Mouse (Mus musculus) kidney, adult 2 months (tissue): ENCODE results near the gene Grip1. TPM values are rescaled to one million over a fixed set of nuclear protein-coding genes. Genes with fewer than 3 reads are reported as not detected.

ENCODE experiments used
- DNase-seq: peaks from one replicate; pipeline ENCODE4 v3.0.0; 2021
- H3K27ac ChIP-seq: fragments of 200-500 bp; 2 replicates; pipeline ENCODE4 v1.5.1; 2012; ENCODE audit warnings: low read depth, low read length, control low read depth, inconsistent platforms; ENCODE audit not compliant: insufficient read depth
- H3K27me3 ChIP-seq: fragments of 200-500 bp; replicated peaks from 2 replicates; pipeline ENCODE4 v1.6.1; 2012; ENCODE audit warnings: mild to moderate bottlenecking, moderate library complexity, low read length, inconsistent platforms; ENCODE audit not compliant: control insufficient read depth, insufficient read depth
- H3K36me3 ChIP-seq: fragments of 200-500 bp; 2 replicates; pipeline ENCODE4 v1.6.1; 2012; ENCODE audit warnings: mild to moderate bottlenecking, moderate library complexity, low read length, inconsistent platforms; ENCODE audit not compliant: control insufficient read depth, insufficient read depth
- H3K4me1 ChIP-seq: fragments of 200-500 bp; 2 replicates; pipeline ENCODE4 v1.6.1; 2011; ENCODE audit warnings: low read length; ENCODE audit not compliant: control insufficient read depth, insufficient read depth
- H3K4me3 ChIP-seq: fragments of 200-500 bp; 2 replicates; pipeline ENCODE4 v1.5.1; 2011; ENCODE audit warnings: mild to moderate bottlenecking, low read depth, low read length, control low read depth; ENCODE audit not compliant: insufficient read depth
- CTCF ChIP-seq: fragments of 200-500 bp; conservative IDR thresholded peaks from 2 replicates; pipeline ENCODE4 v1.5.1; 2011; ENCODE audit warnings: low read depth, mild to moderate bottlenecking, control low read depth, low read length, moderate library complexity, mixed read lengths; ENCODE audit not compliant: insufficient read depth, insufficient read length
- POLR2A ChIP-seq: fragments of 200-500 bp; IDR thresholded peaks from one replicate; pipeline ENCODE4 v1.6.1; 2011; ENCODE audit warnings: low read depth, low read length, control low read depth
- WGBS: fragments of 180-500 bp; shearing (Covaris S2); methylation state at CpG from one replicate; pipeline ENCODE4 v1.1.7; 2018; 5-methylcytosine and 5-hydroxymethylcytosine counted together
- polyA plus RNA-seq: library from polyadenylated mRNA; depleted of rRNA; stranded (reverse); fragments of >200 nt; gene quantifications from 2 replicates; pipeline ENCODE4 v1.2.3, GENCODE M21; 2012

Grip1 gene
- polyA plus RNA-seq, 1 experiment, result 2.7 TPM

GRCm38 (mm10) chr10:119483766-119484165, 30.1 kb downstream of the Grip1 start:
- no peak for DNase-seq
- Histone ChIP-seq H3K36me3 (no peaks in the 10 kb centered on the region), H3K27ac (no peak overlapping the region), H3K4me1 (no peaks in the 10 kb centered on the region), H3K27me3 (no peaks in the 10 kb centered on the region), H3K4me3 (no peak overlapping the region)
- TF ChIP-seq POLR2A (no peak), CTCF (no peak)
- WGBS, result 42% methylated on average over 6 of the region's 6 CpGs

- H3K36me3 ChIP-seq, result no peaks in the 10 kb centered on the region
- no peak overlapping the region for H3K4me3 ChIP-seq
- H3K27ac ChIP-seq, result no peak overlapping the region
- TF ChIP-seq POLR2A (no peak), CTCF (no peak)
- 66% methylated on average over 7 of the region's 7 CpGs for WGBS
- H3K4me1 ChIP-seq, result no peaks in the 10 kb centered on the region
- H3K27me3 ChIP-seq, result no peaks in the 10 kb centered on the region
- no peak for DNase-seq
Observed at GRCm38 (mm10) chr10:119486936-119487335, 33.3 kb downstream of the Grip1 start.

- no peak for TF ChIP-seq POLR2A
- no peak for TF ChIP-seq CTCF
- Histone ChIP-seq H3K4me3 (no peak overlapping the region), H3K27ac (no peak overlapping the region), H3K36me3 (no peaks in the 10 kb centered on the region), H3K4me1 (no peaks in the 10 kb centered on the region), H3K27me3 (no peaks in the 10 kb centered on the region)
- DNase-seq, result no peak
- WGBS, result 93% methylated on average over 18 of the region's 18 CpGs
Observed at GRCm38 (mm10) chr10:119490831-119491230, 37.2 kb downstream of the Grip1 start.

- no peak for TF ChIP-seq POLR2A
- no peak for TF ChIP-seq CTCF
Observed at GRCm38 (mm10) chr10:119495317-119495716, 41.7 kb downstream of the Grip1 start.

GRCm38 (mm10) chr10:119496221-119496620, 42.6 kb downstream of the Grip1 start:
- no peaks in the 10 kb centered on the region for H3K4me1 ChIP-seq
- no peak for TF ChIP-seq POLR2A
- TF ChIP-seq CTCF, result no peak

More at GRCm38 (mm10) chr10:119495317-119495716, 41.7 kb downstream of the Grip1 start:
- Histone ChIP-seq H3K36me3 (no peaks in the 10 kb centered on the region), H3K27me3 (no peaks in the 10 kb centered on the region), H3K27ac (no peak overlapping the region), H3K4me1 (no peaks in the 10 kb centered on the region), H3K4me3 (no peak overlapping the region)
- DNase-seq, result no peak
- 88% methylated on average over 8 of the region's 8 CpGs for WGBS

GRCm38 (mm10) chr10:119521686-119522085, 68.1 kb downstream of the Grip1 start:
- no peak for TF ChIP-seq CTCF
- no peak for TF ChIP-seq POLR2A
- no peak overlapping the region for H3K4me3 ChIP-seq
- no peak overlapping the region for H3K27ac ChIP-seq
- 94% methylated on average over 11 of the region's 11 CpGs for WGBS
- no peak for DNase-seq
- H3K36me3 ChIP-seq, result no peaks in the 10 kb centered on the region
- no peaks in the 10 kb centered on the region for H3K4me1 ChIP-seq
- no peaks in the 10 kb centered on the region for H3K27me3 ChIP-seq

More at GRCm38 (mm10) chr10:119496221-119496620, 42.6 kb downstream of the Grip1 start:
- H3K4me3 ChIP-seq, result no peak overlapping the region
- no peaks in the 10 kb centered on the region for H3K36me3 ChIP-seq
- 64% methylated on average over 5 of the region's 5 CpGs for WGBS
- DNase-seq, result no peak
- H3K27ac ChIP-seq, result no peak overlapping the region
- no peaks in the 10 kb centered on the region for H3K27me3 ChIP-seq

GRCm38 (mm10) chr10:119525730-119526129, 72.1 kb downstream of the Grip1 start:
- Histone ChIP-seq H3K27me3 (no peaks in the 10 kb centered on the region), H3K4me3 (no peak overlapping the region), H3K4me1 (no peaks in the 10 kb centered on the region), H3K27ac (no peak overlapping the region), H3K36me3 (no peaks in the 10 kb centered on the region)
- DNase-seq, result peak; percentile 38
- 72% methylated on average over 3 of the region's 3 CpGs for WGBS
- TF ChIP-seq CTCF, result no peak
- no peak for TF ChIP-seq POLR2A

GRCm38 (mm10) chr10:119534852-119535251, 81.2 kb downstream of the Grip1 start:
- DNase-seq, result no peak
- H3K4me3 ChIP-seq, result no peak overlapping the region
- WGBS, result 76% methylated on average over 4 of the region's 4 CpGs
- no peaks in the 10 kb centered on the region for H3K27me3 ChIP-seq
- no peak overlapping the region for H3K27ac ChIP-seq
- no peaks in the 10 kb centered on the region for H3K4me1 ChIP-seq
- TF ChIP-seq CTCF (no peak), POLR2A (no peak)
- no peaks in the 10 kb centered on the region for H3K36me3 ChIP-seq
